In genomic region chr7:35171867-35172382, GRCm38 (mm10) we compare ENCODE assay signal across 9 mouse cellular contexts. TPM values are rescaled to one million over a fixed set of nuclear protein-coding genes. Genes with fewer than 3 reads are reported as not detected.
DNase-seq lines count a peak whose midpoint lies in the region; ATAC-seq and TF ChIP-seq lines count a peak whose summit lies in the region.
"Had no signal": no experiment of that assay in that cellular context is flagged by ENCODE, and none has a peak within 500 bp of the region (broad histone marks: within the 10 kb centered on the region; RNA-seq: fewer than 3 reads in every experiment).

No protein-coding gene starts in this region.

- ATAC-seq in embryonic facial prominence, embryonic 11.5 days (replicated peaks; ENCODE audit: insufficient number of reproducible peaks, low FRiP score, low TSS enrichment, low read depth) = peak; percentile 77; the same call in 1 of the 2 replicates
- ATAC-seq in limb, embryonic 12.5 days (ENCODE audit: insufficient number of reproducible peaks, insufficient read depth, low FRiP score, low TSS enrichment, low read depth) = peak; percentile 35; the same call in 1 of the 2 replicates
- ATAC-seq in midbrain, embryonic 14.5 days (ENCODE audit: low FRiP score, low TSS enrichment) = peak; percentile 74
- ATAC-seq in stomach, embryonic 14.5 days (ENCODE audit: insufficient number of reproducible peaks, insufficient read depth, low FRiP score, low read depth) = peak; percentile 59; the same call in 1 of the 2 replicates

- 4% methylated on average over 16 of the region's 16 CpGs for WGBS in embryonic facial prominence, embryonic 11.5 days
- WGBS in kidney, adult 2 months = 2% methylated on average over 16 of the region's 16 CpGs
- 3% methylated on average over 15 of the region's 16 CpGs for WGBS in limb, embryonic 12.5 days
- WGBS in midbrain, embryonic 14.5 days = 4% methylated on average over 16 of the region's 16 CpGs
- 2% methylated on average over 15 of the region's 16 CpGs for WGBS in stomach, embryonic 14.5 days

- peak; percentile 77 for TF ChIP-seq CTCF in kidney, adult 2 months (conservative IDR thresholded peaks at IDR 0.05; ENCODE audit: insufficient read depth, insufficient read length, low read depth, low read length)

- no peaks in the 10 kb centered on the region for H3K9me3 ChIP-seq in embryonic facial prominence, embryonic 11.5 days (replicated peaks; ENCODE audit: control insufficient read depth, low read length)
- H3K9me3 ChIP-seq in limb, embryonic 12.5 days = no peaks in the 10 kb centered on the region
- no peaks in the 10 kb centered on the region for H3K9me3 ChIP-seq in midbrain, embryonic 14.5 days (ENCODE audit: control insufficient read depth, low read length)
- H3K9me3 ChIP-seq in stomach, embryonic 14.5 days (ENCODE audit: control insufficient read depth, low read depth, low read length) = no peaks in the 10 kb centered on the region

- DNase-seq in B cell, adult 2 months = peak; percentile 52 to 59
- peak; percentile 84 for DNase-seq in adrenal gland, postnatal 10 days
- DNase-seq in embryonic facial prominence, embryonic 11.5 days (ENCODE audit: low spot score) = peak; percentile 93
- DNase-seq in heart, adult 8-10 months (ENCODE audit: low spot score) = peak; percentile 79
- DNase-seq in kidney, adult 2 months = peak; percentile 87
- DNase-seq in midbrain, embryonic 14.5 days = peak; percentile 93

- H3K27me3 ChIP-seq in embryonic facial prominence, embryonic 11.5 days (ENCODE audit: control insufficient read depth, insufficient read depth, low read length) = peaks cover 3% of the 10 kb centered on the region; the same call in 1 of the 2 replicates
- H3K27me3 ChIP-seq in kidney, adult 2 months (replicated peaks; ENCODE audit: control insufficient read depth, insufficient read depth, low read length) = no peaks in the 10 kb centered on the region
- H3K27me3 ChIP-seq in limb, embryonic 12.5 days = peaks cover 45% of the 10 kb centered on the region
- H3K27me3 ChIP-seq in midbrain, embryonic 14.5 days (ENCODE audit: control insufficient read depth, insufficient read depth, low read length) = no peaks in the 10 kb centered on the region
- H3K27me3 ChIP-seq in stomach, embryonic 14.5 days (ENCODE audit: control insufficient read depth, insufficient read depth, low read length) = no peaks in the 10 kb centered on the region

- H3K27ac ChIP-seq in embryonic facial prominence, embryonic 11.5 days (replicated peaks; ENCODE audit: low read depth, low read length) = no peak overlapping the region
- no peak overlapping the region for H3K27ac ChIP-seq in kidney, adult 2 months (ENCODE audit: insufficient read depth, low read depth, low read length)
- no peak overlapping the region for H3K27ac ChIP-seq in limb, embryonic 12.5 days
- H3K27ac ChIP-seq in midbrain, embryonic 14.5 days (replicated peaks; ENCODE audit: low read depth, low read length) = no peak overlapping the region
- no peak overlapping the region for H3K27ac ChIP-seq in stomach, embryonic 14.5 days (ENCODE audit: low read length)

- H3K36me3 ChIP-seq in embryonic facial prominence, embryonic 11.5 days (replicated peaks; ENCODE audit: control insufficient read depth, insufficient read depth, low read depth, low read length) = no peaks in the 10 kb centered on the region
- H3K36me3 ChIP-seq in kidney, adult 2 months (ENCODE audit: control insufficient read depth, insufficient read depth, low read length) = no peaks in the 10 kb centered on the region
- H3K36me3 ChIP-seq in limb, embryonic 12.5 days = no peaks in the 10 kb centered on the region
- no peaks in the 10 kb centered on the region for H3K36me3 ChIP-seq in midbrain, embryonic 14.5 days (ENCODE audit: control insufficient read depth, insufficient read depth, low read length)
- no peaks in the 10 kb centered on the region for H3K36me3 ChIP-seq in stomach, embryonic 14.5 days (ENCODE audit: control insufficient read depth, insufficient read depth, low read length)

- no peak overlapping the region for H3K4me3 ChIP-seq in embryonic facial prominence, embryonic 11.5 days (ENCODE audit: low read depth, low read length)
- H3K4me3 ChIP-seq in kidney, adult 2 months (ENCODE audit: insufficient read depth, low read depth, low read length) = no peak overlapping the region
- H3K4me3 ChIP-seq in limb, embryonic 12.5 days (replicated peaks) = peak overlapping the region; percentile 15; the same call in 1 of the 2 replicates
- H3K4me3 ChIP-seq in midbrain, embryonic 14.5 days (replicated peaks; ENCODE audit: low read depth, low read length) = no peak overlapping the region
- H3K4me3 ChIP-seq in stomach, embryonic 14.5 days (ENCODE audit: low read depth, low read length) = no peak overlapping the region
- H3K4me3 ChIP-seq: erythroblast, embryonic 14.5 days had no signal

- TF ChIP-seq POLR2A in kidney, adult 2 months (IDR thresholded peaks at IDR 0.05; ENCODE audit: low read depth, low read length) = no peak

- H3K9ac ChIP-seq in embryonic facial prominence, embryonic 11.5 days (replicated peaks; ENCODE audit: low read length) = no peak overlapping the region; the same call in 1 of the 2 replicates
- no peak overlapping the region for H3K9ac ChIP-seq in limb, embryonic 12.5 days (replicated peaks)
- H3K9ac ChIP-seq in midbrain, embryonic 14.5 days (replicated peaks; ENCODE audit: low read length) = no peak overlapping the region
- no peak overlapping the region for H3K9ac ChIP-seq in stomach, embryonic 14.5 days (replicated peaks; ENCODE audit: low read depth, low read length)

- H3K4me2 ChIP-seq in embryonic facial prominence, embryonic 11.5 days (ENCODE audit: low read depth, low read length) = peak overlapping the region; percentile 30
- peak overlapping the region; percentile 52 for H3K4me2 ChIP-seq in limb, embryonic 12.5 days
- H3K4me2 ChIP-seq in midbrain, embryonic 14.5 days (ENCODE audit: low read length) = peak overlapping the region; percentile 28; the same call in 1 of the 2 replicates
- H3K4me2 ChIP-seq in stomach, embryonic 14.5 days (replicated peaks; ENCODE audit: low read depth, low read length) = no peak overlapping the region; the same call in 1 of the 2 replicates

- no peaks in the 10 kb centered on the region for H3K4me1 ChIP-seq in embryonic facial prominence, embryonic 11.5 days (ENCODE audit: control insufficient read depth, insufficient read depth, low read length)
- no peaks in the 10 kb centered on the region for H3K4me1 ChIP-seq in kidney, adult 2 months (ENCODE audit: control insufficient read depth, insufficient read depth, low read length)
- H3K4me1 ChIP-seq in limb, embryonic 12.5 days (replicated peaks) = peaks cover 4% of the 10 kb centered on the region; the same call in 1 of the 2 replicates
- H3K4me1 ChIP-seq in midbrain, embryonic 14.5 days (ENCODE audit: control insufficient read depth, insufficient read depth, low read length) = 0 out of 2 replicates have a peak, but pooled peaks cover 2% of the 10 kb centered on the region
- H3K4me1 ChIP-seq in stomach, embryonic 14.5 days (ENCODE audit: control insufficient read depth, insufficient read depth, low read length) = no peaks in the 10 kb centered on the region

RNA-seq across cellular contexts. Expression of gene Slc7a10, which starts 14.3 kb away (rescaled TPM):
- 1 to 10 TPM; 2.0 to 3.8 TPM for total RNA-seq in adrenal gland, postnatal 10 days (2021)
- 0.24 and 0.78 TPM in 2 replicates for polyA plus RNA-seq in embryonic facial prominence, embryonic 11.5 days (2014; fragmentation: Nextera tagmentation; extraction: Ambion mirVana)
- total RNA-seq in heart, adult 8-10 months (2022) = 1 to 10 TPM in 1 of 4 experiments, under 1 TPM in 3; 0.27 to 1.4 (median 0.66) TPM
- 2.5 and 7.0 TPM in 2 replicates for polyA plus RNA-seq in kidney, adult 2 months (2012; rRNA removed)
- polyA plus RNA-seq in limb, embryonic 12.5 days (2016; fragmentation: Nextera tagmentation; extraction: Ambion mirVana) = 0.38 and 0.64 TPM in 2 replicates
- 6.5 and 9.6 TPM in 2 replicates for polyA plus RNA-seq in midbrain, embryonic 14.5 days (2014; fragmentation: Nextera tagmentation; extraction: Ambion mirVana)
- polyA plus RNA-seq in stomach, embryonic 14.5 days (2014; fragmentation: Nextera tagmentation; extraction: Ambion mirVana) = 3.5 and 5.0 TPM in 2 replicates
- polyA plus RNA-seq: erythroblast, embryonic 14.5 days had no signal

RNA-seq across cellular contexts. Expression of gene Lrp3, which starts 43.4 kb away (rescaled TPM):
- 10 to 100 TPM; 15.6 to 17.7 TPM for total RNA-seq in adrenal gland, postnatal 10 days (2021)
- 8.8 and 9.0 TPM in 2 replicates for polyA plus RNA-seq in embryonic facial prominence, embryonic 11.5 days (2014; fragmentation: Nextera tagmentation; extraction: Ambion mirVana)
- total RNA-seq in heart, adult 8-10 months (2022) = 10 to 100 TPM in 1 of 4 experiments, 1 to 10 TPM in 3; 7.3 to 10.4 (median 9.1) TPM
- polyA plus RNA-seq in kidney, adult 2 months (2012; rRNA removed) = 19.7 and 22.6 TPM in 2 replicates
- polyA plus RNA-seq in limb, embryonic 12.5 days (2016; fragmentation: Nextera tagmentation; extraction: Ambion mirVana) = 8.1 and 9.1 TPM in 2 replicates
- 33.3 and 35.8 TPM in 2 replicates for polyA plus RNA-seq in midbrain, embryonic 14.5 days (2014; fragmentation: Nextera tagmentation; extraction: Ambion mirVana)
- 9.0 and 9.7 TPM in 2 replicates for polyA plus RNA-seq in stomach, embryonic 14.5 days (2014; fragmentation: Nextera tagmentation; extraction: Ambion mirVana)

RNA-seq across cellular contexts. Expression of gene Cebpa, which starts 52.8 kb away (rescaled TPM):
- 100 to 1,000 TPM; 237 to 238 TPM for total RNA-seq in adrenal gland, postnatal 10 days (2021)
- polyA plus RNA-seq in embryonic facial prominence, embryonic 11.5 days (2014; fragmentation: Nextera tagmentation; extraction: Ambion mirVana) = 0.79 and 0.90 TPM in 2 replicates
- 1 to 10 TPM; 4.5 to 5.7 (median 4.6) TPM for total RNA-seq in heart, adult 8-10 months (2022)
- polyA plus RNA-seq in kidney, adult 2 months (2012; rRNA removed) = 41.6 and 55.2 TPM in 2 replicates
- polyA plus RNA-seq in limb, embryonic 12.5 days (2016; fragmentation: Nextera tagmentation; extraction: Ambion mirVana) = 1.6 and 1.8 TPM in 2 replicates
- polyA plus RNA-seq in midbrain, embryonic 14.5 days (2014; fragmentation: Nextera tagmentation; extraction: Ambion mirVana) = 0.61 and 0.88 TPM in 2 replicates
- polyA plus RNA-seq in stomach, embryonic 14.5 days (2014; fragmentation: Nextera tagmentation; extraction: Ambion mirVana) = 3.7 and 4.0 TPM in 2 replicates
